Mouse (Mus musculus) hindbrain, postnatal 0 days (tissue): ENCODE data around the gene Ppp1r14b. TPM values are rescaled to one million over a fixed set of nuclear protein-coding genes. Genes with fewer than 3 reads are reported as not detected.

ENCODE experiments used
- ATAC-seq: fragments of 200-750 bp; cut with Nextera tagmentation; 2 replicates; pipeline ENCODE4 v1.8.0; 2017; ENCODE audit warnings: mild to moderate bottlenecking, moderate TSS enrichment, moderate library complexity
- DNase-seq: peaks from one replicate; pipeline ENCODE4 v3.0.0-alpha.2; 2015; ENCODE audit warnings: low spot score
- H3K27ac ChIP-seq: fragments of 300-500 bp; sonication (generic); 2 replicates; pipeline ENCODE4 v1.5.1; 2014; ENCODE audit warnings: mild to moderate bottlenecking
- H3K27me3 ChIP-seq: fragments of 300-500 bp; sonication (generic); 2 replicates; pipeline ENCODE4 v1.6.1; 2014; ENCODE audit warnings: low read length, mixed read lengths; ENCODE audit not compliant: insufficient read depth
- H3K36me3 ChIP-seq: fragments of 300-500 bp; sonication (generic); 2 replicates; pipeline ENCODE4 v1.6.1; 2014; ENCODE audit warnings: low read length, mixed read lengths; ENCODE audit not compliant: insufficient read depth
- H3K4me1 ChIP-seq: fragments of 300-500 bp; sonication (generic); 2 replicates; pipeline ENCODE4 v1.6.1; 2014; ENCODE audit warnings: antibody characterized with exemption, low read length, mixed read lengths; ENCODE audit not compliant: insufficient read depth
- H3K4me2 ChIP-seq: fragments of 300-500 bp; sonication (generic); 2 replicates; pipeline ENCODE4 v1.6.1; 2014; ENCODE audit warnings: low read depth, mild to moderate bottlenecking, low read length, moderate library complexity, mixed read lengths
- H3K4me3 ChIP-seq: fragments of 300-500 bp; sonication (generic); 2 replicates; pipeline ENCODE4 v1.5.1; 2014; ENCODE audit warnings: low read length
- H3K9ac ChIP-seq: fragments of 300-500 bp; sonication (generic); replicated peaks from 2 replicates; pipeline ENCODE4 v1.6.1; 2014; ENCODE audit warnings: mild to moderate bottlenecking, low read length, moderate library complexity, mixed read lengths
- H3K9me3 ChIP-seq: fragments of 300-500 bp; sonication (generic); 2 replicates; pipeline ENCODE4 v1.6.1; 2016; ENCODE audit warnings: low read length, mixed read lengths
- CTCF ChIP-seq: IDR thresholded peaks from 2 replicates; pipeline ENCODE4 v1.5.1; 2016; ENCODE audit warnings: antibody characterized with exemption, control low read depth, low read depth
- WGBS: fragments of 180-500 bp; shearing (Covaris S2); extraction: QIAGEN DNeasy Blood & Tissue Kit; methylation state at CpG from one replicate; pipeline ENCODE4 v1.1.7; 2014; 5-methylcytosine and 5-hydroxymethylcytosine counted together
- polyA plus RNA-seq: library from polyadenylated mRNA; unstranded; fragments of >200 nt; fragmentation: Nextera tagmentation; extraction: Ambion mirVana; gene quantifications from 2 replicates; pipeline ENCODE4 v1.2.1, GENCODE M21; 2015
- total RNA-seq: library from RNA; depleted of rRNA; stranded (reverse); fragments of >200 nt; gene quantifications from 2 replicates; pipeline ENCODE4 v1.2.3, GENCODE M21; 2014; rRNA removed

Gene Ppp1r14b
- total and polyA plus RNA-seq, 2 experiments from 2014 or later = 155 to 210 TPM

DNA sequence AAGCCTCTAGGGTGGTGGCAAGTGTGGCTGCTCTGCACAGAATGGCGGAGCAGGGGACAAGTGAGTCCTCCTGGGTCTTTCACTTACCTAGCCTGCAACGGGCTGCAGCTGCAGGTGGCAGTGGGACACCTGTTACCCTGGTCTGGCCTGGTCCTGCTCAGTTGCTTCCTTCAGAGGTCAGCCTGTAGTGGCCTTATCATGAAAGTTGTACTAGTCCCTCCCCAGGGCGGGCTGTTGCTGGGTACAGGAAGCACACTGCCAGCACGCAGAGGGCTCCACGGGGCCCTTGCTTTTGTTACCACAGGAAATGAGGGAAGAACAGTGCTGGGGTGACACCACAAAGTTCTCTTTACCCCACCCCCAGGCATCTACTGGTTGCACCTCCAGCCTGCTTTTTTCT lies 44.4 kb downstream of the Ppp1r14b start, which contains the start of gene Fermt3:
Fermt3 (minus strand) TSS at position 279 of the 400 bp plus-strand sequence.
- H3K27ac ChIP-seq = peak within 1 kb of the TSS; percentile 15; the same call in 1 of the 2 replicates
- ATAC-seq (no peak), DNase-seq (no peak)
- H3K36me3 ChIP-seq = peaks cover 47% of the 10 kb centered on the region
- no peaks in the 10 kb centered on the region for H3K9me3 ChIP-seq
- H3K9ac ChIP-seq = no peak within 1 kb of the TSS
- no peak for TF ChIP-seq CTCF
- H3K4me1 ChIP-seq = no peaks in the 10 kb centered on the region
- WGBS = 89% methylated on average over 5 of the region's 5 CpGs
- no peak within 1 kb of the TSS for H3K4me3 ChIP-seq
- no peaks in the 10 kb centered on the region for H3K27me3 ChIP-seq
- H3K4me2 ChIP-seq = no peak within 1 kb of the TSS

DNA sequence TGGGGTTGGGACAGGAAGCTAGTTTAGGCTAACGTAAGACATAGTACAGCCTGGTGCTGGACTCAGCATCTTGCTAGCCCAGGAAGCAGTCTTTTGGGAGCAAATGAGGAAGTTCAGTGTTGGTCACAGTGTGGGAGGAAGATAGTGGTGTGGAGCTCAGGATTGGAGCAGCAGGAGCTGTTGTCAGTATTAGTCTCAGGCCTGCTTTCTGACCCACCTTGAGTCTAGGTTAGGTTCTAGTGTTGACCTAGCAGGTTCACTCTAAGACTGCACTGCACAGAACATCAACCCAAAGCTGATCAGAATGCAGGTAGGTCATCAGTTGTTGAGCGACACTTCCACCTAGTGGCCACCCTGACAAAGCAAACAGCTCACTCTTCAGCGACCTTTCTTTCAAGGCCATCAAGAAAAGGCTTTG lies 45.5 kb downstream of the Ppp1r14b start:
- H3K9ac ChIP-seq = no peak overlapping the region
- ATAC-seq = peak; percentile 56; the same call in 1 of the 2 replicates
- no peaks in the 10 kb centered on the region for H3K9me3 ChIP-seq
- no peak overlapping the region for H3K4me2 ChIP-seq
- H3K36me3 ChIP-seq = peaks cover 54% of the 10 kb centered on the region
- H3K27ac ChIP-seq = no peak overlapping the region
- no peak overlapping the region for H3K4me3 ChIP-seq
- H3K27me3 ChIP-seq = no peaks in the 10 kb centered on the region
- WGBS = 42% methylated on average over 3 of the region's 3 CpGs
- no peaks in the 10 kb centered on the region for H3K4me1 ChIP-seq
- TF ChIP-seq CTCF = peak; percentile 85
- DNase-seq = peak; percentile 73

Other genes starting within 250 kb of the Ppp1r14b start
- 26.0 and 27.7 TPM in 2 replicates for gene Rps6ka4, start 134.3 kb upstream of the Ppp1r14b start, total RNA-seq
- 19.5 and 22.1 TPM in 2 replicates for gene Rps6ka4, start 134.3 kb upstream of the Ppp1r14b start, polyA plus RNA-seq
- 1.8 and 2.2 TPM in 2 replicates for gene Ccdc88b, start 116.8 kb upstream of the Ppp1r14b start, total RNA-seq
- gene Ccdc88b, start 116.8 kb upstream of the Ppp1r14b start, polyA plus RNA-seq = 1.2 and 1.5 TPM in 2 replicates
- gene Trmt112, start 65.3 kb upstream of the Ppp1r14b start, total RNA-seq = 61.7 and 68.6 TPM in 2 replicates
- gene Trmt112, start 65.3 kb upstream of the Ppp1r14b start, polyA plus RNA-seq = 109 and 111 TPM in 2 replicates
- 184 and 228 TPM in 2 replicates for gene Prdx5, start 64.9 kb upstream of the Ppp1r14b start, total RNA-seq
- 587 and 589 TPM in 2 replicates for gene Prdx5, start 64.9 kb upstream of the Ppp1r14b start, polyA plus RNA-seq
- 47.0 and 61.6 TPM in 2 replicates for gene Esrra, start 53.2 kb upstream of the Ppp1r14b start, total RNA-seq
- gene Esrra, start 53.2 kb upstream of the Ppp1r14b start, polyA plus RNA-seq = 11.8 and 12.3 TPM in 2 replicates
- gene Catsperz, start 49.6 kb upstream of the Ppp1r14b start, total RNA-seq = 2.0 TPM in 1 of 2 replicates, not detected in the other
- 2.9 and 3.7 TPM in 2 replicates for gene Catsperz, start 49.6 kb upstream of the Ppp1r14b start, polyA plus RNA-seq
- gene Kcnk4, start 40.5 kb upstream of the Ppp1r14b start, total RNA-seq = 13.3 and 17.6 TPM in 2 replicates
- gene Kcnk4, start 40.5 kb upstream of the Ppp1r14b start, polyA plus RNA-seq = 15.9 and 21.7 TPM in 2 replicates
- 58.2 and 67.0 TPM in 2 replicates for gene Bad, start 33.1 kb upstream of the Ppp1r14b start, total RNA-seq
- 86.6 and 88.0 TPM in 2 replicates for gene Bad, start 33.1 kb upstream of the Ppp1r14b start, polyA plus RNA-seq
- gene Gpr137, start 32.5 kb upstream of the Ppp1r14b start, total RNA-seq = 122 and 129 TPM in 2 replicates
- gene Gpr137, start 32.5 kb upstream of the Ppp1r14b start, polyA plus RNA-seq = 65.6 and 68.7 TPM in 2 replicates
- gene Plcb3, start 1.5 kb downstream of the Ppp1r14b start, total RNA-seq = 18.5 and 23.1 TPM in 2 replicates
- 11.1 and 14.4 TPM in 2 replicates for gene Plcb3, start 1.5 kb downstream of the Ppp1r14b start, polyA plus RNA-seq
- 8.3 and 29.2 TPM in 2 replicates for gene Fkbp2, start 5.5 kb downstream of the Ppp1r14b start, total RNA-seq
- gene Fkbp2, start 5.5 kb downstream of the Ppp1r14b start, polyA plus RNA-seq = 169 and 177 TPM in 2 replicates
- 40.5 and 40.9 TPM in 2 replicates for gene Vegfb, start 12.7 kb downstream of the Ppp1r14b start, total RNA-seq
- 90.8 and 92.3 TPM in 2 replicates for gene Vegfb, start 12.7 kb downstream of the Ppp1r14b start, polyA plus RNA-seq
- gene Dnajc4, start 17.6 kb downstream of the Ppp1r14b start, total RNA-seq = 13.5 and 28.3 TPM in 2 replicates
- 25.6 and 29.5 TPM in 2 replicates for gene Dnajc4, start 17.6 kb downstream of the Ppp1r14b start, polyA plus RNA-seq
- gene Nudt22, start 21.1 kb downstream of the Ppp1r14b start, total RNA-seq = 17.4 and 19.7 TPM in 2 replicates
- 20.8 and 23.1 TPM in 2 replicates for gene Nudt22, start 21.1 kb downstream of the Ppp1r14b start, polyA plus RNA-seq
- gene Trpt1, start 21.2 kb downstream of the Ppp1r14b start, total RNA-seq = 31.1 and 33.0 TPM in 2 replicates
- 22.9 and 23.5 TPM in 2 replicates for gene Trpt1, start 21.2 kb downstream of the Ppp1r14b start, polyA plus RNA-seq
- 4.0 and 7.5 TPM in 2 replicates for gene Fermt3, start 44.5 kb downstream of the Ppp1r14b start, total RNA-seq
- 3.5 and 4.0 TPM in 2 replicates for gene Fermt3, start 44.5 kb downstream of the Ppp1r14b start, polyA plus RNA-seq
- 87.3 and 89.0 TPM in 2 replicates for gene Stip1, start 65.0 kb downstream of the Ppp1r14b start, total RNA-seq
- gene Stip1, start 65.0 kb downstream of the Ppp1r14b start, polyA plus RNA-seq = 146 and 151 TPM in 2 replicates
- gene Macrod1, start 81.8 kb downstream of the Ppp1r14b start, total RNA-seq = 4.8 and 9.5 TPM in 2 replicates
- 6.5 and 6.7 TPM in 2 replicates for gene Macrod1, start 81.8 kb downstream of the Ppp1r14b start, polyA plus RNA-seq
- 8.4 and 10.1 TPM in 2 replicates for gene Flrt1, start 130.8 kb downstream of the Ppp1r14b start, total RNA-seq
- 7.8 and 8.1 TPM in 2 replicates for gene Flrt1, start 130.8 kb downstream of the Ppp1r14b start, polyA plus RNA-seq
- 216 and 233 TPM in 2 replicates for gene Otub1, start 231.3 kb downstream of the Ppp1r14b start, total RNA-seq
- 248 and 253 TPM in 2 replicates for gene Otub1, start 231.3 kb downstream of the Ppp1r14b start, polyA plus RNA-seq
- gene Cox8a, start 242.6 kb downstream of the Ppp1r14b start, total RNA-seq = 1,715 and 1,845 TPM in 2 replicates
- gene Cox8a, start 242.6 kb downstream of the Ppp1r14b start, polyA plus RNA-seq = 2,044 and 2,080 TPM in 2 replicates